Mouse (Mus musculus): ENCODE results near the gene Gm5741. TPM values are rescaled to one million over a fixed set of nuclear protein-coding genes. Genes with fewer than 3 reads are reported as not detected.

The Gm5741 gene
- 1.9 TPM for polyA plus RNA-seq (2017; shearing (Covaris generic))

GRCm38 (mm10) chr8:85067982-85068381 lies at the start of gene Gm5741:
Gm5741 (minus strand) TSS chr8:85067982.

GRCm38 (mm10) chr8:85083108-85083813 lies 15.5 kb upstream of the Gm5741 start, which contains the start of gene Man2b1:
Man2b1 (plus strand) TSS chr8:85083270.

GRCm38 (mm10) chr8:85081216-85081555 lies 13.4 kb upstream of the Gm5741 start, which contains the start of gene Wdr83:
Wdr83 (minus strand) TSS chr8:85081306.

GRCm38 (mm10) chr8:85080532-85081215 lies 12.9 kb upstream of the Gm5741 start, which contains the start of gene Wdr83os:
Wdr83os (plus strand) TSS chr8:85080740.

GRCm38 (mm10) chr8:85071514-85072281 lies 3.9 kb upstream of the Gm5741 start, which contains the start of gene Dhps:
Dhps (plus strand) TSS chr8:85071757.

GRCm38 (mm10) chr8:85059879-85060616 lies 7.7 kb downstream of the Gm5741 start, which contains the start of gene Fbxw9:
Fbxw9 (plus strand) TSS chr8:85060055.

GRCm38 (mm10) chr8:85036718-85037365 lies 30.9 kb downstream of the Gm5741 start, which contains the start of gene Tnpo2:
Tnpo2 (plus strand) TSS chr8:85036915.

GRCm38 (mm10) chr8:85026670-85027515 lies 40.9 kb downstream of the Gm5741 start, which contains the start of gene Trir:
Trir (plus strand) TSS chr8:85026823.

GRCm38 (mm10) chr8:85025098-85025932 lies 42.5 kb downstream of the Gm5741 start, which contains the start of gene Asna1:
Asna1 (minus strand) TSS chr8:85025281.

Other genes with a start within 250 kb of the Gm5741 start
- 6.8 TPM for gene Dand5, start 245.2 kb downstream of the Gm5741 start, polyA plus RNA-seq (2017; shearing (Covaris generic))
- 27.8 TPM for gene Gadd45gip1, start 236.5 kb downstream of the Gm5741 start, polyA plus RNA-seq (2017; shearing (Covaris generic))
- gene Rad23a, start 227.3 kb downstream of the Gm5741 start, polyA plus RNA-seq (2017; shearing (Covaris generic)): 189 TPM
- gene Calr, start 221.0 kb downstream of the Gm5741 start, polyA plus RNA-seq (2017; shearing (Covaris generic)): 587 TPM
- gene Farsa, start 211.0 kb downstream of the Gm5741 start, polyA plus RNA-seq (2017; shearing (Covaris generic)): 97.7 TPM
- 7.7 TPM for gene Syce2, start 195.9 kb downstream of the Gm5741 start, polyA plus RNA-seq (2017; shearing (Covaris generic))
- 39.4 TPM for gene Gcdh, start 174.1 kb downstream of the Gm5741 start, polyA plus RNA-seq (2017; shearing (Covaris generic))
- gene Klf1, start 166.1 kb downstream of the Gm5741 start, polyA plus RNA-seq (2017; shearing (Covaris generic)): 1.1 TPM
- 18.9 TPM for gene Dnase2a, start 159.4 kb downstream of the Gm5741 start, polyA plus RNA-seq (2017; shearing (Covaris generic))
- 1.1 TPM for gene Mast1, start 130.6 kb downstream of the Gm5741 start, polyA plus RNA-seq (2017; shearing (Covaris generic))
- 0.31 TPM for gene Rtbdn, start 121.0 kb downstream of the Gm5741 start, polyA plus RNA-seq (2017; shearing (Covaris generic))
- gene Gm49661, start 98.5 kb downstream of the Gm5741 start, polyA plus RNA-seq (2017; shearing (Covaris generic)): not detected
- gene Prdx2, start 98.4 kb downstream of the Gm5741 start, polyA plus RNA-seq (2017; shearing (Covaris generic)): 266 TPM
- gene Rnaseh2a, start 98.2 kb downstream of the Gm5741 start, polyA plus RNA-seq (2017; shearing (Covaris generic)): 105 TPM
- gene Junb, start 89.3 kb downstream of the Gm5741 start, polyA plus RNA-seq (2017; shearing (Covaris generic)): 481 TPM
- gene Hook2, start 77.4 kb downstream of the Gm5741 start, polyA plus RNA-seq (2017; shearing (Covaris generic)): 7.8 TPM
- gene Best2, start 53.5 kb downstream of the Gm5741 start, polyA plus RNA-seq (2017; shearing (Covaris generic)): not detected
- 53.5 TPM for gene Asna1, start 42.7 kb downstream of the Gm5741 start, polyA plus RNA-seq (2017; shearing (Covaris generic))
- gene Trir, start 41.2 kb downstream of the Gm5741 start, polyA plus RNA-seq (2017; shearing (Covaris generic)): 200 TPM
- 45.8 TPM for gene Tnpo2, start 31.1 kb downstream of the Gm5741 start, polyA plus RNA-seq (2017; shearing (Covaris generic))
- 8.0 TPM for gene Fbxw9, start 7.9 kb downstream of the Gm5741 start, polyA plus RNA-seq (2017; shearing (Covaris generic))
- gene Dhps, start 3.8 kb upstream of the Gm5741 start, polyA plus RNA-seq (2017; shearing (Covaris generic)): 78.8 TPM
- 185 TPM for gene Wdr83os, start 12.8 kb upstream of the Gm5741 start, polyA plus RNA-seq (2017; shearing (Covaris generic))
- gene Wdr83, start 13.3 kb upstream of the Gm5741 start, polyA plus RNA-seq (2017; shearing (Covaris generic)): 41.4 TPM
- 184 TPM for gene Man2b1, start 15.3 kb upstream of the Gm5741 start, polyA plus RNA-seq (2017; shearing (Covaris generic))
- gene Zfp791, start 55.1 kb upstream of the Gm5741 start, polyA plus RNA-seq (2017; shearing (Covaris generic)): not detected
- not detected for gene Cks1brt, start 83.9 kb upstream of the Gm5741 start, polyA plus RNA-seq (2017; shearing (Covaris generic))
- gene Olfr371, start 158.0 kb upstream of the Gm5741 start, polyA plus RNA-seq (2017; shearing (Covaris generic)): not detected
- 32.6 TPM for gene Orc6, start 231.7 kb upstream of the Gm5741 start, polyA plus RNA-seq (2017; shearing (Covaris generic))
- gene Vps35, start 231.8 kb upstream of the Gm5741 start, polyA plus RNA-seq (2017; shearing (Covaris generic)): 112 TPM